Mouse (Mus musculus) gastrocnemius, postnatal 36 days (tissue): Measurements from ENCODE around the gene Thbs3. TPM values are rescaled to one million over a fixed set of nuclear protein-coding genes. Genes with fewer than 3 reads are reported as not detected.

Experiments used
- DNase-seq, 2 experiments: peaks; one replicate each; pipeline ENCODE4 v3.0.0; 2022
- intact Hi-C: fragments of 180-260 bp; cut with DNase I; formaldehyde crosslinking; loops from one replicate; pipeline ENCODE4 v1.15.1; 2025
- long read RNA-seq, 2 experiments: library from polyadenylated mRNA; stranded (forward); transcript quantifications; one replicate each; pipeline ENCODE4 v2.0.0; 2021
- total RNA-seq, 2 experiments: library from RNA; stranded (reverse); gene quantifications; 2 replicates each; pipeline ENCODE4 v1.2.3; 2021

Thbs3 gene
- total RNA-seq, result 1 to 10 TPM; 6.9 to 8.0 TPM
- long read RNA-seq, experiment 1, partial matches to known transcripts, result 0 of 4 reads
- long read RNA-seq, experiment 1, other reads (novel, unspliced or antisense), result 3 of 4 reads
- long read RNA-seq, experiment 2, partial matches to known transcripts, result 1 of 3 reads
- long read RNA-seq, experiment 2, other reads (novel, unspliced or antisense), result 0 of 3 reads

- intact Hi-C loops, result loop anchor here (2.0 kb wide), 1 partner anchor 16 kb away; no protein-coding TSS in a partner anchor
- peak in 1 of 2 experiments; percentile 43 for DNase-seq
Observed at GRCm38 (mm10) chr3:89214681-89215411, at the start of gene Thbs3. Thbs3 (plus strand) TSS chr3:89215180.

GRCm38 (mm10) chr3:89165268-89165870 lies 49.6 kb upstream of the Thbs3 start:
- intact Hi-C loops, result no loop called here

GRCm38 (mm10) chr3:89166945-89167344 lies 48.0 kb upstream of the Thbs3 start:
- DNase-seq, result no peak
- intact Hi-C loops, result no loop called here

More at GRCm38 (mm10) chr3:89165268-89165870, 49.6 kb upstream of the Thbs3 start:
- DNase-seq, result no peak

GRCm38 (mm10) chr3:89174844-89175243 lies 40.1 kb upstream of the Thbs3 start:
- no peak for DNase-seq
- intact Hi-C loops, result no loop called here

GRCm38 (mm10) chr3:89175544-89175943 lies 39.4 kb upstream of the Thbs3 start:
- no peak for DNase-seq
- intact Hi-C loops, result no loop called here

GRCm38 (mm10) chr3:89176421-89176820 lies 38.6 kb upstream of the Thbs3 start:
- DNase-seq, result no peak
- intact Hi-C loops, result no loop called here

GRCm38 (mm10) chr3:89177242-89178106 lies 37.5 kb upstream of the Thbs3 start, which contains the start of gene Scamp3:
Scamp3 (plus strand) TSS chr3:89177473.
- peak; percentile 73 to 81 for DNase-seq
- intact Hi-C loops, result no loop called here

GRCm38 (mm10) chr3:89178107-89178385 lies 36.9 kb upstream of the Thbs3 start:
- DNase-seq, result no peak
- intact Hi-C loops, result no loop called here

- no peak for DNase-seq
- intact Hi-C loops, result no loop called here
Observed at GRCm38 (mm10) chr3:89179056-89179455, 35.9 kb upstream of the Thbs3 start.

GRCm38 (mm10) chr3:89181749-89182500 lies 33.1 kb upstream of the Thbs3 start:
- intact Hi-C loops, result no loop called here
- no peak for DNase-seq

- intact Hi-C loops, result no loop called here
Observed at GRCm38 (mm10) chr3:89182531-89183057, 32.4 kb upstream of the Thbs3 start.

GRCm38 (mm10) chr3:89183058-89183958 lies 31.7 kb upstream of the Thbs3 start, which contains the start of gene Fam189b:
Fam189b (plus strand) TSS chr3:89183143.
- intact Hi-C loops, result no loop called here

More at GRCm38 (mm10) chr3:89182531-89183057, 32.4 kb upstream of the Thbs3 start:
- DNase-seq, result no peak

GRCm38 (mm10) chr3:89183959-89184315 lies 31.0 kb upstream of the Thbs3 start:
- intact Hi-C loops, result no loop called here
- DNase-seq, result no peak

More at GRCm38 (mm10) chr3:89183058-89183958, 31.7 kb upstream of the Thbs3 start, which contains the start of gene Fam189b:
- DNase-seq, result peak; percentile 75 to 80

- no peak for DNase-seq
- intact Hi-C loops, result no loop called here
Observed at GRCm38 (mm10) chr3:89187197-89187596, 27.8 kb upstream of the Thbs3 start.

GRCm38 (mm10) chr3:89187690-89188477 lies 27.1 kb upstream of the Thbs3 start:
- intact Hi-C loops, result no loop called here
- no peak for DNase-seq

GRCm38 (mm10) chr3:89188478-89188875 lies 26.5 kb upstream of the Thbs3 start:
- intact Hi-C loops, result no loop called here
- no peak for DNase-seq

GRCm38 (mm10) chr3:89190436-89190835 lies 24.5 kb upstream of the Thbs3 start:
- intact Hi-C loops, result no loop called here
- no peak for DNase-seq

- DNase-seq, result no peak
- intact Hi-C loops, result no loop called here
Observed at GRCm38 (mm10) chr3:89193351-89193750, 21.6 kb upstream of the Thbs3 start.
